In genomic region chr13:41345306-41345705, GRCm38 (mm10) we compare ENCODE assay signal across 13 mouse cellular contexts.
DNase-seq lines count a peak whose midpoint lies in the region; ATAC-seq and TF ChIP-seq lines count a peak whose summit lies in the region.
"Had no signal": no experiment of that assay in that cellular context is flagged by ENCODE, and none has a peak within 500 bp of the region (broad histone marks: within the 10 kb centered on the region; RNA-seq: fewer than 3 reads in every experiment).

No protein-coding gene starts in this region.

- H3K4me2 ChIP-seq in forebrain, embryonic 13.5 days, result no peak overlapping the region
- H3K4me2 ChIP-seq in forebrain, embryonic 12.5 days, result no peak overlapping the region
- no peak overlapping the region for H3K4me2 ChIP-seq in midbrain, postnatal 0 days (ENCODE audit: low read depth, low read length, poor library complexity, severe bottlenecking)
- no peak overlapping the region for H3K4me2 ChIP-seq in midbrain, embryonic 16.5 days (ENCODE audit: low read length)
- no peak overlapping the region for H3K4me2 ChIP-seq in kidney, postnatal 0 days (ENCODE audit: low read length)
- peak overlapping the region; percentile 19; the same call in 1 of the 2 replicates for H3K4me2 ChIP-seq in stomach, embryonic 16.5 days (ENCODE audit: low read depth, low read length)
- H3K4me2 ChIP-seq: midbrain, embryonic 12.5 days had no signal

- H3K4me1 ChIP-seq in forebrain, embryonic 13.5 days, result peaks cover 25% of the 10 kb centered on the region
- H3K4me1 ChIP-seq in forebrain, embryonic 12.5 days, result peaks cover 12% of the 10 kb centered on the region; the same call in 1 of the 2 replicates
- peaks cover 3% of the 10 kb centered on the region; the same call in 1 of the 2 replicates for H3K4me1 ChIP-seq in midbrain, postnatal 0 days (ENCODE audit: insufficient read depth, low read length)
- H3K4me1 ChIP-seq in midbrain, embryonic 16.5 days (ENCODE audit: control insufficient read depth, insufficient read depth, low read length), result no peaks in the 10 kb centered on the region
- peaks cover 55% of the 10 kb centered on the region for H3K4me1 ChIP-seq in kidney, postnatal 0 days (replicated peaks; ENCODE audit: insufficient read depth, low read length)
- H3K4me1 ChIP-seq in stomach, embryonic 16.5 days (ENCODE audit: control insufficient read depth, insufficient read depth, low read length), result peaks cover 36% of the 10 kb centered on the region

- no peaks in the 10 kb centered on the region for H3K36me3 ChIP-seq in forebrain, embryonic 13.5 days (ENCODE audit: poor library complexity, severe bottlenecking)
- H3K36me3 ChIP-seq in forebrain, embryonic 12.5 days (replicated peaks), result 0 out of 2 replicates have a peak, but pooled peaks cover 4% of the 10 kb centered on the region
- no peaks in the 10 kb centered on the region for H3K36me3 ChIP-seq in midbrain, postnatal 0 days (ENCODE audit: insufficient read depth, low read length)
- no peaks in the 10 kb centered on the region for H3K36me3 ChIP-seq in midbrain, embryonic 16.5 days (ENCODE audit: control insufficient read depth, insufficient read depth, low read length)
- H3K36me3 ChIP-seq in kidney, postnatal 0 days (ENCODE audit: insufficient read depth, low read length), result peaks cover 3% of the 10 kb centered on the region; the same call in 1 of the 2 replicates
- H3K36me3 ChIP-seq in stomach, embryonic 16.5 days (ENCODE audit: control insufficient read depth, insufficient read depth, low read length), result no peaks in the 10 kb centered on the region
- H3K36me3 ChIP-seq: midbrain, embryonic 12.5 days had no signal

- DNase-seq in midbrain, postnatal 0 days (ENCODE audit: low spot score), result no peak
- DNase-seq in kidney, postnatal 0 days (ENCODE audit: low spot score), result no peak
- DNase-seq in ovary, postnatal 10 days (ENCODE audit: low spot score), result no peak
- DNase-seq: adrenal gland, postnatal 14 days; cerebellum, adult 2 months; left cerebral cortex, postnatal 4 days had no signal

- no peak overlapping the region for H3K27ac ChIP-seq in forebrain, embryonic 13.5 days
- no peak overlapping the region for H3K27ac ChIP-seq in forebrain, embryonic 12.5 days
- H3K27ac ChIP-seq in midbrain, postnatal 0 days (ENCODE audit: low read depth, low read length), result 0 out of 2 replicates have a peak overlapping the region, but pooled peaks have one; percentile 1
- H3K27ac ChIP-seq in midbrain, embryonic 16.5 days (ENCODE audit: low read length), result no peak overlapping the region
- peak overlapping the region; percentile 67 for H3K27ac ChIP-seq in kidney, postnatal 0 days
- H3K27ac ChIP-seq in stomach, embryonic 16.5 days (ENCODE audit: low read length), result peak overlapping the region; percentile 76
- H3K27ac ChIP-seq: midbrain, embryonic 12.5 days had no signal

- TF ChIP-seq CTCF in midbrain, postnatal 0 days (IDR thresholded peaks at IDR 0.05), result no peak
- TF ChIP-seq CTCF in kidney, postnatal 0 days (IDR thresholded peaks at IDR 0.05; ENCODE audit: low read depth), result no peak

- H3K4me3 ChIP-seq in forebrain, embryonic 13.5 days, result no peak overlapping the region
- H3K4me3 ChIP-seq in forebrain, embryonic 12.5 days (replicated peaks), result no peak overlapping the region
- no peak overlapping the region for H3K4me3 ChIP-seq in midbrain, postnatal 0 days (ENCODE audit: low read depth, low read length)
- H3K4me3 ChIP-seq in midbrain, embryonic 16.5 days (ENCODE audit: low read depth, low read length), result no peak overlapping the region
- no peak overlapping the region for H3K4me3 ChIP-seq in kidney, postnatal 0 days (replicated peaks; ENCODE audit: low read depth, low read length)
- H3K4me3 ChIP-seq in stomach, embryonic 16.5 days (replicated peaks; ENCODE audit: low read length), result no peak overlapping the region
- H3K4me3 ChIP-seq: erythroblast, embryonic 14.5 days; midbrain, embryonic 12.5 days had no signal

- H3K27me3 ChIP-seq in forebrain, embryonic 13.5 days, result no peaks in the 10 kb centered on the region
- H3K27me3 ChIP-seq in forebrain, embryonic 12.5 days, result no peaks in the 10 kb centered on the region
- H3K27me3 ChIP-seq in midbrain, postnatal 0 days (ENCODE audit: insufficient read depth, low read length), result no peaks in the 10 kb centered on the region
- no peaks in the 10 kb centered on the region for H3K27me3 ChIP-seq in midbrain, embryonic 16.5 days (ENCODE audit: control insufficient read depth, insufficient read depth, low read depth, low read length)
- H3K27me3 ChIP-seq in kidney, postnatal 0 days (ENCODE audit: insufficient read depth, low read length), result no peaks in the 10 kb centered on the region
- no peaks in the 10 kb centered on the region for H3K27me3 ChIP-seq in stomach, embryonic 16.5 days (ENCODE audit: control insufficient read depth, insufficient read depth, low read length)
- H3K27me3 ChIP-seq: midbrain, embryonic 12.5 days had no signal

- no peaks in the 10 kb centered on the region for H3K9me3 ChIP-seq in forebrain, embryonic 13.5 days (replicated peaks)
- no peaks in the 10 kb centered on the region for H3K9me3 ChIP-seq in forebrain, embryonic 12.5 days
- no peaks in the 10 kb centered on the region for H3K9me3 ChIP-seq in midbrain, postnatal 0 days (ENCODE audit: low read length)
- H3K9me3 ChIP-seq in midbrain, embryonic 16.5 days (replicated peaks; ENCODE audit: control insufficient read depth, low read length, poor library complexity, severe bottlenecking), result no peaks in the 10 kb centered on the region
- H3K9me3 ChIP-seq in kidney, postnatal 0 days (replicated peaks; ENCODE audit: low read length), result no peaks in the 10 kb centered on the region
- no peaks in the 10 kb centered on the region for H3K9me3 ChIP-seq in stomach, embryonic 16.5 days (replicated peaks; ENCODE audit: control insufficient read depth, low read length)
- H3K9me3 ChIP-seq: midbrain, embryonic 12.5 days had no signal

- 0 out of 2 replicates have a peak, but pooled peaks have one; percentile 26 for ATAC-seq in forebrain, embryonic 13.5 days
- ATAC-seq in forebrain, embryonic 12.5 days (ENCODE audit: low FRiP score), result no peak
- no peak for ATAC-seq in midbrain, postnatal 0 days (ENCODE audit: low FRiP score)
- ATAC-seq in midbrain, embryonic 16.5 days, result no peak
- no peak for ATAC-seq in kidney, postnatal 0 days (replicated peaks; ENCODE audit: low FRiP score, low read depth)
- no peak for ATAC-seq in stomach, embryonic 16.5 days (ENCODE audit: insufficient read depth, low FRiP score)
- no peak for ATAC-seq in inflammation-experienced regulatory T-cells, adult 6 months

- 62% methylated on average over 6 of the region's 6 CpGs for WGBS in forebrain, embryonic 13.5 days
- 54% methylated on average over 6 of the region's 6 CpGs for WGBS in forebrain, embryonic 12.5 days
- 53% methylated on average over 6 of the region's 6 CpGs for WGBS in midbrain, postnatal 0 days
- WGBS in midbrain, embryonic 16.5 days, result 57% methylated on average over 6 of the region's 6 CpGs
- WGBS in kidney, postnatal 0 days, result 33% methylated on average over 6 of the region's 6 CpGs
- WGBS in stomach, embryonic 16.5 days, result 49% methylated on average over 6 of the region's 6 CpGs

- no peak overlapping the region for H3K9ac ChIP-seq in forebrain, embryonic 13.5 days
- H3K9ac ChIP-seq in forebrain, embryonic 12.5 days, result no peak overlapping the region
- H3K9ac ChIP-seq in midbrain, postnatal 0 days (replicated peaks; ENCODE audit: low read length, poor library complexity, severe bottlenecking), result no peak overlapping the region
- no peak overlapping the region for H3K9ac ChIP-seq in midbrain, embryonic 16.5 days (ENCODE audit: low read depth, low read length)
- H3K9ac ChIP-seq in kidney, postnatal 0 days (ENCODE audit: low read depth, low read length), result no peak overlapping the region
- H3K9ac ChIP-seq in stomach, embryonic 16.5 days (ENCODE audit: low read length), result no peak overlapping the region
- H3K9ac ChIP-seq: midbrain, embryonic 12.5 days had no signal

Comparison
In these comparisons a context has a peak if more than half of its experiments do, and no peak if none do; other contexts are left out.
1. H3K27ac ChIP-seq: peak in midbrain, postnatal 0 days (single experiment), kidney, postnatal 0 days (single experiment) and stomach, embryonic 16.5 days (single experiment); none in forebrain, embryonic 13.5 days (single experiment), forebrain, embryonic 12.5 days (single experiment) and midbrain, embryonic 16.5 days (single experiment).